Mouse (Mus musculus): ENCODE data around the gene Ssr2.

DNA sequence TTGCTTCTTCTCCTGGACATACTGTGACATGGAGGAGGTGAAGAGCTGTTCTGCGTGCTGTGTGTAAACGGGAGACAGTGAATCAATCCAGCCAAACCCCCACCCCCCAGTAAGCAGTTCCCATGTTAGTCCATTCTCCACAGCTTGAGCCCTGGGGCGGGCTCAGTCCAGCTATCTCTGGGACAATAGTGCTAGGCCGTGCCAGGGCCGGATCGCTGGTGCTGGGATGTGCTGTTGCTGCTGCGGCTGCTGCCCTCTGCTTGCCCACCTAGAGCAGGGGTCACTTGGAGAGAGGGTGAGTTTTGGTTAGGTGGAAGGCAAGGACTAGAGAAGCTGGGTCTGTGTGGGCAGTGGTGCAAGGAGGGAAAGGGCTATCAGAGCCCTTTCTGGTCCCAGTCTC, 50.6 kb downstream of the Ssr2 start:
- TF ChIP-seq MAFK (IDR thresholded peaks at IDR 0.05; ENCODE audit: insufficient read depth, low read depth, low read length) (no peak), CHD2 (IDR thresholded peaks at IDR 0.05; ENCODE audit: low read depth, low read length) (no peak)

Measured in ES-E14 (cell line).